Mouse (Mus musculus) cerebral cortex, adult 2 months (tissue): ENCODE results near the gene Selenoo.

Source experiments
- WGBS: fragments of 180-500 bp; shearing (Covaris S2); methylation state at CpG from one replicate; pipeline ENCODE4 v1.1.7; 2018; 5-methylcytosine and 5-hydroxymethylcytosine counted together

Gene Selenoo

DNA sequence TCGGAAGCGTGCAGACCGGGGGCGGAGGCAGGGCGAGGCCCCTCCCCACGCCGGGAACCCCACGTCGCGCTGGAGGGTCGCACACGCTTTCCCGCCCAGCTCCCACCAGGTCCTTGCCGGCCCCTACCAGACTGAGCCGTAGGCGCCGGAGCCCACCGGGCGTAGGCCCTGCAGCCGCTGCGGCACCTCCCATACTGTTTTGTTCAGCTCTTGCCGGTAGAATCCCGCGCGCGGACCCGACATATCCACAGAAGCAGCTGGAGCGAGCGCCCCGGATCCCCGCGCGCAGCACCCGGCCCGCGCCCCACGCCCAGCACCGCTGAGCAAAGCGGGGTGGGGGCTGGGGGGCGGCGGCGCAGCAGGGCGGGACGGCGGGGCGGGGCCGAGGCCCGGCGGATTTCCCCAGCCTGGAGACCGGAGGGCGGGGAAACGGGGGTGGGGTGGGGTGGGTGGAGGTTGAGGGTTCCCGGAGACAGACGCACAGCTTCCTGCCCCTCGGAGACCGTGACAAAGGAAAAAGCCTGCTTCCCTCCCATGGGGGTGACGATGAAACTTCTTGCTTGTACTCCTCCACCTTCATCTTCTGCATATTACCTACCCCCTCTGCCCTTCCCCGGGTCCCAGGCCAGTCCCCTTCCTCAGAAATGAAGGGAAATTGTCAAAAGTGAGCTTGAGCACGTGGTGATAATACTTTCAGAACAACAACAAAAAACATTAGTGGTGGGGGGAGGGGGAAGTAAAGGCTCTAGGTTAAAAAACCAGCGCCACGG is 60.6 kb downstream of the Selenoo start, which contains the start of gene Mapk11:
Gene Mapk11, minus strand, starts transcription at position 358 of the 770 bp plus-strand sequence.
- WGBS = under 1% methylated on average over 60 of the region's 61 CpGs
